Mouse (Mus musculus) T-helper 1 cell (primary cell): ENCODE results near the gene Nedd4.
"Not testable (repeated sequence)": the region's sequence is repeated elsewhere in the genome, so short reads cannot be mapped to it uniquely, and the experiment has no call there.

Source experiments
- in situ Hi-C: fragments of 300-600 bp; cut with MboI, MseI; formaldehyde crosslinking; loops from one replicate; pipeline ENCODE4 v1.15.1; 2025; ENCODE audit warnings: high pct_unique_total_duplicates

Nedd4 gene

DNA sequence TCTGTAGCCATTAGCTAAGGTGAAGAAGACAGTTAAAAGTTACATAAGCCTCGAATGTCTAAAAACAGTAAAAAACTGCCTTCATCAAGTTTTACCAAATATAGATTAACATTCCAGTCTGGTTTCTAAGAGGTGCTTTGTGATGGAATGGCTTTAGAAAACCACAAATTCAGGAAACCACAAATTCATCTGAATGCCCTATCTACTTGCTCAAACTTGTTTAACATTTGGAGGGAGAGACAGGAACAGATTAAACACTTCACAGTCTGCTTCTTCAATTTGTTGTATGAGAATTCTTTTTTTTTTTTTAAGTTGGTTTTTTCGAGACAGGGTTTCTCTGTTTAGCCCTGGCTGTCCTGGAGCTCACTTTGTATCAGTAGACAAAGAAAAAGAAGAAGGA is 12.4 kb upstream of the Nedd4 start:
- in situ Hi-C loops = no loop called here

DNA sequence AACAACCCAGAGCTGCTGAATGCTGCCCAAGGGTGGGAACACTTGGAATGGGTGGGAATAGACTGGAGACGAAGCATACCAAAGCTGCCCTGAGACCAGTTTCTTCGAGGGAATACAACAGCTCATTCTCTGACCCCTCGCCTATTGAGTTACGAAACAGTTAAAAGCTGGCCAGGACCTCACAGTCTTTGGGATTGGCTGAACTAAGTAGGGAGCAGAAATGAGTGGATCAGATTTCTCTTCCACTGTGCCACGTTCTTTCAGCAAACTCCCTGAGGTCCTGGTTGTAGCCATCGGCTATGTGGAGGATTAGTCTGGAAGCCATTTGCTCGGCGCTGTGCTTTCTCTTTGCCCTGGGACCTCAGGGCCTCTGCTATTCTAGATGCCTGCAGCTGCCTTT is 9.2 kb upstream of the Nedd4 start:
- in situ Hi-C loops = no loop called here

DNA sequence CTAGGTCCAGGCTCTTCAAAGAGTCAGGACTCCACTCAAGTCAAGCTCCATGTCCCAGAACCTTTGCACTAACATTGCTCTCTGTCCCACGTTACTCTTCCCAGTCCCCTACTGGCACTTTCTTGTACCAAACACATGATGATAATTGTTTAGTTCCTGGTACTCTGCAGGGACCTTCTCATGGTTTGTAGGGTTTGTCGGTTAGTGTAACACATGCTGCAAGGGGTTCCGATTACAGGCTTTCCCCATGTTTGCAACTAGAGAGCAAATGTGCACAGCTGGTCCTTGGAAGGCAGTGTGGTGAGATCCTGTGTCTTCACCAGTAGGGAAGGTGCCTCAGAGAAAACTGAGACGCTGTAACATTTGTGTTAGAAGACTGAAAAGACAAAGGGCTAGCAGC is 8.6 kb upstream of the Nedd4 start:
- in situ Hi-C loops = no loop called here

DNA sequence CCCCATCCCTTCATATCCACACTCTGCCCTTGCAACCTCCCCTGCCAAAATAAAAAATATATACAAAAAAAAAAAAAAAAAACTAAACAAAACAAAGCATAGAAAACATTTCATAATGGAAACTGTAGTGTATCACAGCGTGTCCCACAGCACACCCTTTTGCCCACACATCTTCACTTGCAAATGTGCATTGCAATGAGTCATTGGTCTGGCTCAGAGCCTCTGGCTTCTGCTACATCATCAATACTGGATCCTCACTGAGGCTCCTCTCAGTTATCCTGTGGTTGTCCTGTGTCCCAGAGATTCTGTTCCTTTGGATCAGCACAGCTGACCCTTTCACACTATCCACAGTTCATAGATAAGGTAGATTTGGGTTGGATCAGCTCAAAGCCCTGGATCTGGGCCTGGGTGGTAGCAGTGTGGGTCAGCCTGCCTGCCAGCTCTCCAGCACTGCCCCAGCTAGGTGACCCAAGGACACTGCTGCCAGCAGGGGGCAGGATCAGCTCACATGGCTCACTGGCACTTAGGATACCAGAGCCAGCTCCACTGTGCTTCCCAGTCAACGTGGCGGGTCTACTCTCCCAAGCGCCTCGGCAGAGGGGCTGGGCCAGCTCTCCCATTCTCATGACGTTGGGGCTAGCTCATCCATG is 7.4 kb upstream of the Nedd4 start:
- in situ Hi-C loops = no loop called here

DNA sequence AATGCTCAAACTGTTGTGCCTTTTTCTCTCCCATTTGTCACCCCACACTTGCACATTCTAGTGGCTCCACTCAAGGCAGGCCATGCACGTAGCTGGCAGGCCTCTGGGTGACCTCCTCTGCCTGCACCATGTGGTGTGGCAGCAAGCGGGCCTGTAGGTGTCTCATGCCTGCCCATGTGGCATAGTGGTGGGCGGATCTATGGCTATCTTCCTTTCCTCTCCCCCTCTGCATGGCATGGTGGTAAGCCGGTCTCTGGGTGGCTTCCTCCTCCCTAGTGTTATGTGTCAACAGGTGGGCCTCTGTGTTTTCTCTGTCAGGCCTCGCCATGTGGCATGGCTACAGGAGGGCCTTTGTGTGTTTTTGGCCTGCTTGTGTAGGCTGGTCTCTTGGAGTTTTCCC is 6.5 kb upstream of the Nedd4 start:
- in situ Hi-C loops = no loop called here

DNA sequence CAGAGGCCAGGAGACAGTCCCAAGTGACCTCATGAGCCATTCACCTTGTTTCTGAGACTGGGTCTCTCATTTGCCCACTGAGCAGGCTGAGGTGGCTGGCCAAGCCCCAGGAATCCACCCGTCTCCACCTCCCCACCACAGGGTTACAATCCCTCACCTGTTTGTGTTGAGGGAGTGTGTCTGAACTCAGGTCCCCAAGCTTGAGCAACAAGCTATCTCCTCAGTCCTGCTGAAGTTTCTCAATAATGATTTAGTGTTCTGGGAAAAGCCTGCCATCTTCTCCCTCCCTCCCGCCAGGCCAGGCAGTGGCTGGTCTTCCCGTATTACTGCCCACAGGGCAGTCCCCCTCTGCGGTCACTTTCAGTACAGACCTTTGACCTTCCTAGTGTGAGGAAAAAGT is 5.7 kb upstream of the Nedd4 start:
- in situ Hi-C loops = no loop called here

DNA sequence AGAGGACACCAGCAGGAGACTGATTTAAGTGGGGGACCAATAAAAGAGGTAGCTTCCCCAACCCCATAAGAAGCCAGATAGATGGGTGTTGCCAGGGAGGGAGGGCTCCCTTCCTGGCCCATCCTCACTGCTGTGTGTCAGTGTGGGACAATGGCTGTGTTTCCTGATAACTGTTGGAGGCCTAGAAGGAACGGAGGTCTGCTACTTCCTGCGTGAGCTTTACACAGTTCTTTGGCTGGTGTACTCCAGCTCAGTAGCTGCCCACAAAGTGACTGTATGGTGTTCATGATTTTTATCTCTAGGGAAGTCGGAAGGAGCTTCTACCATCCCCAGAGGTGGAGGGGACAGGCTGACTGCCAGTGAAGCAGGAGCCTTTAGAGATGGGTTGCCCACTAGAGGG is 5.2 kb upstream of the Nedd4 start:
- in situ Hi-C loops = no loop called here

DNA sequence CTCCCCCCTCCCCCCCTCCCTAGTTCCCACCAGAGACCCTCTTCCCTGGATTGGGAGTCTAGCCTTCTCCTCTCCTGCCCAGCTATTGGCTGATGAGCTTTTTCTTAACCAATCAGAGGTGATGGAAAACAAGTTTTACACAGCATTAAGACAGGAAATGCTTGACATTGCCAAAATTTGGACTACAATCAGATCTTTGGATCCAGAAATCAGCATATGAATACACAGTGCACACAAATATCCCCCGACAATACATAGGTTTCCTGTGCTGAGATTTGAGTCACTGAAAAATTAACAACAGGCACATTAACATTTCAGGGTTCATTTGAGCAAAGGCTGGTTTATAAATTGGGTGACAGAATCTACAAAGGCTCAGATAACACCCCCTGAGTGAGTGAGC is 4.5 kb upstream of the Nedd4 start:
- in situ Hi-C loops = no loop called here

DNA sequence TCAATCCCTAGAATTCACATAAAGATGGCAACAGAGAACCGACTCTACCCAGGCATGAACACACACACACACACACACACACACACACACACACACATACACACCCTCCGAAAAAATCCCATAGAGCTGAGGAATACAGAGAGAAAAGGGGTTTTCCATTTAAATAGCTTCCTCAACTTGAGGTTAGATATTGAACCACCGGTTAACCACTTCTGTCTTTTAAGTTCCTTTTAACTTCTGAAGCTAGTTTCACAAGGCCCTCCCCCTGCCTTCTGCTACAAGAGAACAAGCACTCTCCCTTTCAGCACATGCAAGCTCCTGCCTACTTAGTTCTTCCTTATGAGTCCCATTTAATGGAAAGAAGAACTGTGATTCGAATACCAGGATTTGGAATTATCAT is 2.0 kb upstream of the Nedd4 start:
- in situ Hi-C loops = no loop called here

DNA sequence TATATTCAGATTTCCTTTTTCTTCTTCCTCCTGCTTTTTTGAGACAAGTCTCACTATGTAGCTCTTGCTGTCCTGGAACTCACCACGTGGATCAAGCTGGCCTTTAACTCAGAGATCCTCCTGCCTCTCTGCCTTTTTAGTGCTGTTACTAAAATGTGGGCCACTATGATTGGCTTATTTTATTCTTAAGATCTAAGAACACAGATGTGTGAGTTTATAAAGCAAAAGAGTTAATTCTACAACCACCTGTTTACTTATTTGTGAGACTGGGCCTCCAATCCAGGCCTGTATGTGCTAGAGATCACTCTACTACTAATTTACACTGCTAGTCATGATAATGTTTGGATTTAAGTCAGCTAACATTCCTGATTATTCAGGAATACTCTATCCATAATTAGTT is 1.2 kb upstream of the Nedd4 start:
- in situ Hi-C loops = no loop called here

DNA sequence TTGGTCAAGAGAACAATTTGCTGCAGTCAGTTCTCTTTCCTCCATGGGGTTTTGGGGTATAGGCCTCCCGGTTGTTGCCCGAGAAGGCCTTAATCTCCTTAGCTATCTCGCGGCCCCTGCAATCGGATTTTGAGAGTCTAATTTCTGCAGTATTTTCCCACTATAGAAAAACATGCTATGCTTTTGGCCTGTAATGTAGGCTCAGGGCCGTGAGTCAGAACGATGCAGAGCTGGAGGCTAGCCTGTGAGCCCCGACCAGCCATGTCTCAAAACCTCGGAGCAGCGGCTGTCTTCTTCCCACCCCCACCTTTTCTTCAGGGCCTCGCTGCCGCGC is 618 bp upstream of the Nedd4 start:
- in situ Hi-C loops = no loop called here

DNA sequence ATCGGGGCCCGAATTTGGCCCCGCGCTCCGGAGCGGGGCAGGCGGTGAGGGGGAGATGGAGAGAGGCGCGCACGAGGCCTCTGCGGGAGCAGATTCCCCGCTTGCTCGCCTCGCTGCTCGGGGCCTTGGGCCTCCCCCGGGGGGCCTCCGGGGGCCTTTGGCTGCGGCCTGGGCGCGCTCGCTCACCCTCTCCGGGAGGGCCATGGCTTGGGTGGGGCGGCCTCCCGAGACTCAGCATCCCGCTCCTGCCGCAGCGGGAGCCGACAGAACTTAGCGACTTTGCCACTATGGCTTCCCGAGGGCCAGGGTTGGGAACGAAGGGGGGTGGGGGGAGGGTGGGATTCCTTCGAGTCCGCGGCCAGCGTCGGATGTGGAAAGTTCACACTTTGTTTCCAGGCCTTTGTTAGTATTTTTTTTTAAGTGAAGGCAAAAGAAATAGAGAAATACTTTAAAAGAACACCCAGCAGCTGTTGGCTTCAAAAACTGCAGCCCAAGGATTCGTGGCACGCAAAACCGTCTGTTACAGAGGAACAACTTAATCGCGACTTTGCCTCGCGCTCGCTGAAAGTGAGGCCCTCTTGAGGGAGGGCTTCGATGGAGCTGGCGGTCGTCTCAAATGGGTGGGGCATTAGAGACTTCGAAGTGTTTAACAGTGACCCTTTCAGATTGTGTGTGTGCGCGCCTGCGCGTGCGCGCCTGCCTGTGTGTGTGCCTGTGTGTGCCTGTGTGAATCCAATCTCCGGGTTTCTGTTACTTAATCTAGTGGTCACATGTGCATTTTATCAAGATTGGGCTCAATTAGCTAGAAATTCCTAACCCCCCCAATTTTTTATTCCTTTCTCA is 766 bp downstream of the Nedd4 start:
- in situ Hi-C loops = no loop called here

DNA sequence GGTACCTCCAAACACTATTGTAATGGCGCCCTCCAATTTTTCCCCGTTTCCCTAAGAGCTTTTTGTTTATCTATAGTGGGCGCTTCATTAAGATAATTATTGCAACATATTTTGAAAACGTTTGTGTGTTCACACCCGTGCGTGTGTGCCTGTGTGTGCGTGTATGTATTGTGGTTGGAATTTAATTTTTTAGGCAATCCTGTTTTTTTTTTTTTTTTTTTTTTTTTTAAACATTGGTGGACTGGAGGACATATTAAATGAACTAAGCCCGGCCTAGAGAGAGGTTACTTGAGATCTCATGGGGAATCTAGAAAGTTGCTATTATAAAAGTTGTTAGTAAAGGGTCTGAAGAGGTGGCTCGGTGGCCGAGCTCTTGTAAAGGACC is 1.4 kb downstream of the Nedd4 start:
- in situ Hi-C loops = no loop called here

DNA sequence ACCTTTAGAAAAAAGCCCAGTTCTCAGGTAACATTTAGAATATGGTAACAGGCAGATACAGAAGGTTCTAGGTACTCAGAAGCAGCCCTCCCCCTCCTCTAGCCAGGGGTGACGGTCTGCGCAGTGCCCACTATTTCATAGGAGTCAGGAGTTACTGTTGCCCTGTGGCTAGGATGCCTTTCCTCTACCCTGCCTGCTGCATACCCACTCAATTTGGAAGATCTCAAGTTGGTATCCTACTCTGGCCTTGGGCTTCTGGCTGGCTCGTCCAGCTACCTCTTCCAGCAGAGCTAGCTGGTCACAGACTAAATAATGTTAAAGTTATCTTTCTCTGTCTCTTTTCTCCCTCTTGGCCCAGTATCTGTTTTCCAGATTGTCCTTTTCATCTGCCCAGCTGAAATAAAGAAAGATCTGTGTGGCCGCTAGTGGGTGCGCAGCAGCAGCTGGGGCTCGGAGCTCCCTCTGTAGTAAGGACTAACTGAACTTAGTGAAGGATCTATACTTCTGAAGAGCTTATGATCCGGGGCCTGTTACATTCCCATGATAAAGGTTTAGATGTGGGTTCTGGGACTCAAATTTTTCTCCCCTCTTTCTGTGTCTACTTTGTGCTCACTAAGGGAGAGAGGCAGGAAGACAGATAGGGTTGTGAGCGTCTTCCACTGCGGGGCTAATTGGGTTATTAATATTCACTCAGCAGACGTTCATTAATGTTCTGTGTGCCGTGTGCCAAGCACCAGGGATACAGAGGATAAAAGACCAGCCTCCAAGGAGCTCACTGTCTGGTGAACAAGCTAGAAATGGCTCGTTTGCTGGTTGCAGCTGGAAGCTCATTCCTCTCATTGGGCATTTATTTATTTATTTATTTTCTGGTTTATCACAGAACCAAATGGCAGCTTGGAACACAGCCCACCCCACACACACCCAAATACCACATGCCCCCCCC is 2.5 kb downstream of the Nedd4 start:
- in situ Hi-C loops = no loop called here

DNA sequence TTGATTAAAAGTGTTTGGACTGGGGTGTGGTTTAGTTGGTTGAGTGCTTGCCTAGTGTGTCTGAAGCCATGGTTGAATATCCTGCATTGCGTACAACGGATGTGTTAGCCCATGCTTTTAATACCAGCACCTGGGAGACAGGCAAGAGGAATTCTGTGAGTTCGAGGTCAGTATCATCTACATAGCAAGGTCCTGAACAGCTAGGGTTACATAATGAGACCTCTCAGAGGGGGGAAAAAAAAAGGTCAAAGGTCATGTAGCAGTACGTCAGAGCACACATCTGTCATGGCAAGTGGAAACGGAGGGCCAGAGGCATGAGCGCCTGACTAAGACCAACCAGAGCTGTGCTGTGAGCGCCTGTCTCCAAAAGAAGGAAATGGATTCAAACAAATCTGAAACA is 3.4 kb downstream of the Nedd4 start:
- in situ Hi-C loops = no loop called here

DNA sequence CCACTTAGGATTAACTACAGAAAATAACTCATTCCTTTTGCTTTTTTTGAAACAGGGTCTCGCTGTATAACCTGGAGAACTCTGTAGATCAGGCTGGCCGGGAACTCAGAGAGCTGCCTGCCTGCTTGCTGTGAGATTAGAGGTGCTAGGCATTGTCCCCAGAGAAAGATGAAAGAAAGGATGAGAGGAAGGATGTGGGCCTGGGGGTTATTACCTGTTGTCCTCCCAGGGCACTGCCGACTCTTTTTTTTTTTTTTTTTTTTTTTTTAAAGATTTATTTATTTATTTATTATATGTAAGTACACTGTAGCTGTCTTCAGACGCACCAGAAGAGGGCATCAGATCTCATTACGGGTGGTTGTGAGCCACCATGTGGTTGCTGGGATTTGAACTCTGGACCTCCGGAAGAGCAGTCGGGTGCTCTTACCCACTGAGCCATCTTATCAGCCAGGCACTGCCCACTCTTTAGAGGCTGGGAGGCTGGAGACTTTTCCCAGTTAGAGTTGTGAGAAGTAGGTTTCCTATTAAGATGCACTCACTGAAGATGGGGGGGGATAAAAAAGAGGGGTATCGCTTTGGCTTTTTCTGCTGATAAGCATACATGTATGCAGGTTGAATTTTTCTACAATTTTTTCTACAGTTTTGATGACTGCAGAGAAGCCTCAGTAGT is 4.3 kb downstream of the Nedd4 start:
- in situ Hi-C loops = not testable (repeated sequence)

DNA sequence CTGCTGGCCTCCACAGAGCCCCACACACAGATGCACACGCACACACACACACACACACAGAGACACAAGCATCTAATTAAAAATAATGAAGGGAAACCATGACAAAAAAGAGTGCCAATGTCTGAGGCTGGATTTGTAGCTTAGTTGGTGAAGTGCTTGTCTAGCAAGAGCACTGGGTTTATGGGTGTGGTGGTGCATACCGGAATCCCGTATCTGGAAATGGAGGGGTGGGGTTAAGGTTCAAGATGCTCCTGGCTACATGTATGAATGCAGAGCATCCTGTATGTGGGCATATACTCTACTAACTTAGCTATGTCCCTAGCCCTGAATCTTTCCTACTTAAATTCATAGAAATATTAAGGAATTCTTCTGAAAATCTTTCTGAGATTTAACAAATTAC is 5.0 kb downstream of the Nedd4 start:
- in situ Hi-C loops = no loop called here

DNA sequence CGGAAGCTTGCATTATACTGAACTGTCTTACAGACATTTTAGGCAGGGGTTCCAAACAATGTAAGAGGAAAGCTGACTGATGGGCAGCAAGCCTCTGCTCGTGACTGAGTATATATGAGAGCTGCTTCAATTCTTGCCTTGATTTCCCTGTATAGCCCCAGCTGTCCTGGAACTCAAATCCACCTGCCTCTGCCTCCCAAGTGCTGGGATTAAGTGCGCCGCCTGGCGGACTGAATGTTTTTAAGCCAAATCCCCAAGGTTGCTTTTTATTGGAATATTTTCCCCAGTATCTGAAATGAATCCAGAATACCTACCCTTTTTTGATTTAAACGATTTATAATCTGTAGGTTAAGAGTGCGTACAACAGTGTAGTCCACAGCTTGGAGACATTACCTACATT is 7.2 kb downstream of the Nedd4 start:
- in situ Hi-C loops = no loop called here

DNA sequence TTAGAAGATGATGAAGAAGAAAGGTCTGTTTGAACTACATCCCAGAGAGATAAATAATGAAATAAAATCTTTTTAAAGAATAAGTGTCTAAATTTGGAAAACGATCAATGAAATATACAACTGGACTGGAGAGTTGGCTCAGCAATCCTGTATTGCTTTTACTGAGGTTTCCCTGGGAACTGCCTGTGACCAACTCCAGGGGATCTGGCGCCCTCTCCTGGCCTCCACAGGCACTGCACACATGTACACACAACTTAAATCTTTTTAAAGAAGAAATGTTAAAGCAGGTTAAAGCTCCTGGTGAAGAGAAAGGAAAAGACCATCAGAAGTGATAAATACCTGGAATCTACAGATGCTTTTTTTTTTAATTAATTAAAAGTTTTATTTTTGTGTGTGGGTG is 10.2 kb downstream of the Nedd4 start:
- in situ Hi-C loops = loop anchor here (5.0 kb wide), 1 partner anchor 35 kb away; no protein-coding TSS in a partner anchor

DNA sequence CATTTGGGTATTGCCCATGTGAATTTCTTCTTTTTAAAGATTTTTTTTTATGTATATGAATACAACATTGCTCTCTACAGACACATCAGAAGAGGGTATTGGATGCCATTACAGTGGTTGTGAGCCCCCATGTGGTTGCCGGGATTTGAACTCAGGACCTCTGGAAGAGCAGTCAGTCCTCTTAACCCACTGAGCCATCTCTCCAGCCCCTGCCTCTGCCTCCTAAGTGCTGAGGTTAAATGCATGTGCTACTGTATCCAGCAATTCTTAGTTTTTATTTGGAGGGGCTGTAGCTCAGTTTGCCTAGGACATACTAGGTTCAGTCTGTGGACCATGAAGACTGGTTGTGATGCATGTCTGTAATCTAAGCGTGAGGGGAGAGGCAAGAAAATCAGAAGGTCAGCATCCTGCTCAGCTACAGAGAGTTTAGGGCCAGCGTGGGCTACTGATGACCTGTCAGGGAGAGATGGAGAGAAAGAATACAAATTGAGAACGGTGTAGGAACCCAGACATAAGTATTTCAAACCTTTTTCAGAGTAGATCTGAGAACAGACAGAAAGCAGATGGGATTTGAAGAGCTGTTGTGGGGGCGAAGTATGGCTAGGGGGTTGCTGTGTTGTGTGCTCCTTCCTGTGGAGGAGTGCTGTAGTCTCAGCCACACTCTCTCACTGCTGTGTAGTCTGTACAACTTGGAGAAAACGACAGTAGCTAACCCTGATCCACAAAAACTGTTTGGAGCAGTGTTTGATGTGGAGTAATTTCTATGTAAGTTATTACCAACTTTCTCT is 13.0 kb downstream of the Nedd4 start:
- in situ Hi-C loops = loop anchor here (5.0 kb wide), 1 partner anchor 38 kb away; no protein-coding TSS in a partner anchor

DNA sequence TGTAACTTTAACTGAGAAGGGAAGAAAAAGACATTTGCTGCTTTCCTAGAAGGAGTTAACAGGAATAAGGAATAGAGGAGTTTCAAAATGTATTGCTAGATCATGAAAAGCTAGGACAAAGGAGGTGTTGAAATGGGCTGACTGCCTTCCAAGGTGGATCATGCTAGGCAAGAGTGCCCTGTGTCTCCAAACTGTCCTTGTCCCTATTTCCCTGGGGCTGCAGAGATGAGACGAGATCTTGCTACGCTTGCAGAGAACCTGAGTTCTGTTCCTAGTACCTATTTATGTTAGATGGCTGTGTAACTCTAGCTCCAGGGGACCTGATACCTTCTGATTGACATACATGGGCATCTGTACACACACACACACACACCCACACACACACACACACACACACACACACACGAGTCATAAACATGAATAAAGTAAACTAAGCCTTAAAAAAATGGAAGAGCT is 13.6 kb downstream of the Nedd4 start:
- in situ Hi-C loops = no loop called here
